Mouse (Mus musculus) thymus, postnatal 36 days (tissue): ENCODE measurements around the gene Rabep2.

Experiments used
- DNase-seq, 2 experiments: peaks; one replicate each; pipeline ENCODE4 v3.0.0; 2022; ENCODE audit warnings: mixed read lengths in 2 of 2

Gene Rabep2

DNA sequence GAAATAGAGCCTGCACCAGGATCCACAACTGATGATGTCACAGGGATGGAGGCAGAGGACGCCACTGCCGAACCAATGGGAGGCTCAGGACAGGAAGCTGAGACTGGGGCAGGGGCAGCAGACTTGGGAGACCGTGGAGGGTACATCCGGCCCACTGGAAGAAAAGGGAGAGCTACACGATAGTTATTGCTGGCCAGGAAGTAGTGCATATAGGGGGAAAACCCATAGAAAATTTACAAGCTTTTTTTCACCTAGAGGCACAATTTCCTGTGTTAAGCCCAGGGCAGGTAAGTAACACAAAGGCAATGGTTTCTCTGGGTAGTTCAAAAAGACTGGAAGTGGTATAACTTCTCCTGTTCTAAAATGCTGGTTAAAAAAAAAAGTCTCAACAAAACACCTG lies 67.9 kb downstream of the Rabep2 start:
- DNase-seq, result no peak

DNA sequence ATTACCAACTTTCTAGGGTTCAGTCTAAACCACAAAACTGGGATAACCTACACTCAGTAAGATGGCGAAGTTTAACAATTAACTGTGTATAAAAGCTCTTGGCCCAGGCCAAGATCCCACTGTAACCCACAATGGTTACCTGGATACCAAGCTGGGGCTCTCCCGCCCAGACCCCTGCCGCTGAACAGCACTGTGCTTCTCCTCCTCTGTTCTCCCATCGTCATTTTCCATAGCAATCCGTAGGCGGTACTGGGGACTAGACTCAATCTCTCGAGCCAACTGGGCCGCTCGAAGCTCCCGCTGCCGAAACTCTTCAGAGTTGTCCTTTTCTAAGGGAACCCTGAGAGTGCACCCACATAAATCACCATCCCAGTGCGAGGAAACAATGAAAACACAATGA lies 69.4 kb downstream of the Rabep2 start:
- no peak for DNase-seq
